Mouse (Mus musculus): ENCODE results near the gene Wnt1.
"Not testable (repeated sequence)": the region's sequence is repeated elsewhere in the genome, so short reads cannot be mapped to it uniquely, and the experiment has no call there.

Wnt1 gene

DNA sequence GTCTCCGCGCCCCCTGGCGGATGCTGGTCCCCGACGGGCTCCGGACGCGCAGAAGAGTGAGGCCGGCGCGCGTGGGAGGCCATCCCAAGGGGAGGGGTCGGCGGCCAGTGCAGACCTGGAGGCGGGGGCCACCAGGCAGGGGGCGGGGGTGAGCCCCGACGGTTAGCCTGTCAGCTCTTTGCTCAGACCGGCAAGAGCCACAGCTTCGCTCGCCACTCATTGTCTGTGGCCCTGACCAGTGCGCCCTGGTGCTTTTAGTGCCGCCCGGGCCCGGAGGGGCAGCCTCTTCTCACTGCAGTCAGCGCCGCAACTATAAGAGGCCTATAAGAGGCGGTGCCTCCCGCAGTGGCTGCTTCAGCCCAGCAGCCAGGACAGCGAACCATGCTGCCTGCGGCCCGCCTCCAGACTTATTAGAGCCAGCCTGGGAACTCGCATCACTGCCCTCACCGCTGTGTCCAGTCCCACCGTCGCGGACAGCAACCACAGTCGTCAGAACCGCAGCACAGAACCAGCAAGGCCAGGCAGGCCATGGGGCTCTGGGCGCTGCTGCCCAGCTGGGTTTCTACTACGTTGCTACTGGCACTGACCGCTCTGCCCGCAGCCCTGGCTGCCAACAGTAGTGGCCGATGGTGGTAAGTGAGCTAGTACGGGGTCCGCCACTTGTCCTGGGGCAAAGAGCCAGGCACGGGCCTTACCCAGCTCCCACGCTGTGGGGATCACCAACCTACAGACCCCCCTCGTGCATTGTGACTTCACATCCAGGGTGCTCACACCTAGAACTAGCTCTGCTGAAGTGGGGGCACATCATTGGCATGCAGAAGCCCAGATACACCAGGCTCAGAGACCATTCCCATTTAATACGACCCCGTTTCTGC is at the start of gene Wnt1:
Wnt1 (plus strand) TSS at position 197 of the 875 bp plus-strand sequence.
- no peak for DNase-seq (ENCODE audit: low spot score)

DNA sequence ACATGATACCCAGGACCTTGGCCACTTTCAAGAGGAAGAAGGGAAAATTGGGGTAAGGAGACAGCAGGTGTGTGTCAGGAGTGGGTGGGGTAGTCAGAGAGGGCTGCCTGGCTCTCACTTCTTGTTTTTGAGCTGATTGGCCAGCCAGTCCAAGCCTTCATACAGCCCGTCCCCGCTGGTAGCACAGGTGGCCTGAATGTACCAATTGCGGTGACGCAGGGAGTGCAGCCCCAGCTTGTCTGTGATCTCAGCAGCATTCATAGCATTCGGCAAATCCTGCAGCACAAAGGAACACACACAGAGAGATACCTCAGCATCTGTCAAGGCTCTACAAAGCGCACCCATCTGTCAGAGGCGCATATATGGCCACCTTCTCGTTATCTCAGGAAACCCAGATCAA is 49.4 kb upstream of the Wnt1 start:
- no peak for DNase-seq (ENCODE audit: low spot score)

DNA sequence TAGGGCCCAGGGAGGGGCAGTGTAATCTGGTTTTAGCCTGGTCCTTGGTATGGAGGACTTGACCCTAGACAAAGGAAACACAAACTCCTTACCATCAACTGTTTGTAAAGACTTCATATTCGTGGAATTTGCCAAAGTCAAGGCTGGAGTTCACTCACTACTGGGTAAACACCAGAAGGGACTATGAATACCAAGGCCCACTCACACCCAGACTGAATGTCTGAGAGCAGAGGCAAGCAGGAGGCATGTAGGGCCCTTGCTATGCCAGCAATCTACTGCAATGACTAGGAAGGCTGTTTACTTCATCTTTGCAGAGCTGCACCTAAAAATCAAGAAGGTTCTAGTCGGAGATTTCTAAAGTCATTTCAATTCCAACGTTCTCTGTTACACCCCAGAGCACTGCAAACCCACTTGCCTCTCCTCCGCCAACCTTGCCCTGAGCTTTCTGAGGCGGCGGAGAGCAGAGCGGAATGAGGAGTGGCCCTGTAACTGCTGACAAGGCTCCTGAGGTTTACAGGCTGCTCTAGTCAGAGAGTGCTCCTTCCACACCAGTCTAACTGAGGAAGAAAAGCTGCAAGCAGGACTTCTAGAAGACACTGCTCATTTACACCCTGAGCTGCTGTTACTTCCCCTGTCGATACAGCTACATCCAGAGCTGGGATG is 46.8 kb upstream of the Wnt1 start:
- no peak for DNase-seq (ENCODE audit: low spot score)

DNA sequence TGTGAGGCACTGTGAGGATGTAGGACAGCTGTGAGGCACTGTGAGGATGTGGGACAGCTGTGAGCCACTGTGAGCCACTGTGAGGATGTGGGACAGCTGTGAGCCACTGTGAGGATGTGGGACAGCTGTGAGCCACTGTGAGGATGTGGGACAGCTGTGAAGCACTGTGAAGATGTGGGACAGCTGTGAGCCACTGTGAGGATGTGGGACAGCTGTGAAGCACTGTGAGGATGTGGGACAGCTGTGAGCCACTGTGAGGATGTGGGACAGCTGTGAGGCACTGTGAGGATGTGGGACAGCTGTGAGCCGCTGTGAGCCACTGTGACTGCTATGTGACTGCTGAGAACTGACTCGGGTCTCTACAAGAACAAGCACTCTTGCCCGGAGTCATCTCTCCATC is 45.8 kb upstream of the Wnt1 start:
- DNase-seq (ENCODE audit: low spot score) = not testable (repeated sequence)

DNA sequence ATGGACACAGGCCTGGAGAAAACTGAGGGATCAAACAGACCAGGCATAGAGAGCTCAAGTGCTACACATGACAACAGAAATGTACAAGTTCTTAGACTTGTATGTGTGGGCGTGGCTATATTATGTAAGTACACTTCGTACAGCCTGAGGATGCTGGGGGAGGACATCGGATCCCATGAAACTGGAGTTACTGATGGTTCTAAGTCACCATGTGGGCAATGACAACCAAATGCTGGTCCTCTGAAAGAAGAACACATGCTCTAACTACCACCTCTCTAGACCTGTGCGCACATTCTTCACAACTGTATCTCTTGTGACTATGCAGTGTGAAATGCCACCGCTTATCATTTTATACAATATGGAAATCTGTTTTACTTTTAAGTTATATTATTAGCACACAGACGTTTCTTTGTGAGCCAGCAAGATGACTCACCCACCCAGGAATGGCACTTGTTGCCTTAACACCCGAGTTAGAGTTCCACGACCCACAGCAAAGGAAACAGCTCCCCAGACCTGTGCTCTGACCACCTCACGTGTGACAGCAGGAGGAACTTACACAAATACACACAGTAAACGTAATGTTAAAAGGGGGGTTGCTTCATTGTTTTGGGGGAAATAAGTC is 43.2 kb upstream of the Wnt1 start:
- DNase-seq (ENCODE audit: low spot score) = no peak

DNA sequence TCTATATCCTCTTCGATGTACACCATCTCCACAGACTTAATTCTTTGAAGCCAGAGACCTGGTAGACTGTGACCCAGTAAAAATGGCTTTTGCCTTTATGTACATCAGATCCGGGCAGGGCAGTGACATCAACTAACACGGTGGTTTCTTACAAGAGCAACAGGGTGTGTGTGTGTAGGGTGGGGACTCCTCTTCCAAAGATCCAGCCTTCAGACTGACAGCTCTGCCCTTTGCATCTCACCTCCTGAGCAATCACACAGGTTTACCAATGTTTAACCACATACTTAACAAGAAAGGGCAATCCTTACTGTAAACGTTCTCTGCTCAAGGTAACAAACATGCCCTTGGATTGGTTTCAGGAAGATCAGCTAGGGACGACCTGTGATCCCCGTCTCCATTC is 42.4 kb upstream of the Wnt1 start:
- DNase-seq (ENCODE audit: low spot score) = no peak

DNA sequence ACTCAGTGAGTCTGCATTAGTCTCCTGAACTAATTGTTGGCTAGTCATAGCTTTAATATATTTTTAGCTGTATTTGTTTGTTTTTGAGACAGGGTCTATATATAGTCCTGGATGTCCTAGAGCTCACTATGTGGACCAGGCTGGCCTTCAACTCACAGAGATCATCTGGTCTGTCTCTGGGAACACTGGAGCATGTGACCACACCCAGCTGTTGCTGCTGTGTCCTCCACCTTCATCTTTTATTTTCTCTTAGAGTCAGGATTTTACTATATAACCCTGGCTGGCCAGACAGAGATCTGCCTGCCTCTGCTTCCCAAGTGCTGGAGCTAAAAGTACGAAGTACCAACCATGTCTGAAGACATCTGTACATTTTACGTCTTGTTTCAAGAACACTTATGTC is 40.6 kb upstream of the Wnt1 start:
- no peak for DNase-seq (ENCODE audit: low spot score)

DNA sequence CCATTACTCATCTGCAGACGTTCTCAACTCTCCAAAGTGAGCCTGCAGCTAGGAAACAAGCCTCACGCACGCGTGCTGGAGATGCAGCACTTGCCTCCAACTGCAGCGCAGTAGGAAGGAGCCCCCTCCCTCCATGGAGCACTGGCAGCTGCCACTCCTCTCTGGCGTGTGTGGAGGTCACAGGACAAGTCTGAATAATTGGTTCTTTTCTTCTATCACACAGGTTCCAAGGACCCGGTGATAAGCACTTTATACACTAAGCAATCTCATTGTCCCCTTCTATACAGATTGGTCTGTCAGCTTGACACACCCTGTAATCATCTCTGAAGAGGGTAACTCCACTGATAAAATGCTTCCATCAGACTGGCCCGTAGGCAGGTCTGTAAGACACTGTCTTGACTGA is 36.6 kb upstream of the Wnt1 start:
- no peak for DNase-seq (ENCODE audit: low spot score)

DNA sequence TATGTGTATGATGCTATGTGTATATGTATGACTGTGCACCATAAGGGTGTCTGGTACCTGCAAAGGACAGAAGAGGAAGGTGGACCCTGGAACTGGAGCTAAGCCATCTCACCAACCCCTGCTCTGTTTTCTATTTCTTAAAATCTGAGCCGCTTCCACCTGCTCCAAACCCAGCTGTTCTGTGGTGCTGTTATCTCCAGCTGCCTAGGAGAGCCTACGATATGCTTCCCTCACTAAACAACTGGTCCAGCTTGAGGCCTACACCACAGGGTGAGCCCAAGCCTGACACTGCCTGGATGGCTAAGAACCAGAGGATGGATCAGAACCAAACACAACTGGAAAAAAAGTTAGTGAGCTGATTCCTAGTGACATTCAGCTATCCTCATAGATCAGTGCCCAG is 35.5 kb upstream of the Wnt1 start:
- no peak for DNase-seq (ENCODE audit: low spot score)

DNA sequence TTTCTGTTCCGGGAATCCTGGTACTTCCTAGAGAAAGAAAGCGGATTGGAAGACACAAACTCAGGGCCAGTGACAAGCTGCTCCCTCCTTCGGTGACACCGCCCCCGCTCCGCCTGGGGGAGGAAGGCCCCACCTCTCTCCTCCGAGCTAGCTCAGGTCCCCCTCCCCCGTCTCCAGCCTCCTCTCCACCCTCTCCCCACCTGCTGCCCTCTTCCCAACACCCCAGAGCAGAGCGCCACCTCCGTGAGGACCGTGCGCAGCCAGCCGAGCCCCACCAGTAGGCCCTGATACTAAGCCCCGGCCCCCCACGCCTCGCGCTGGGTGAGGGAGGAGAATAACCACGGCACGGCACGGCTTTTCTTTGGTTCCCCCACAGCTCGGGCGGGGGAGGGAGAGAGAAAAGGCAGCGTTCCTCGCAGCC is 27.4 kb upstream of the Wnt1 start:
- no peak for DNase-seq (ENCODE audit: low spot score)

DNA sequence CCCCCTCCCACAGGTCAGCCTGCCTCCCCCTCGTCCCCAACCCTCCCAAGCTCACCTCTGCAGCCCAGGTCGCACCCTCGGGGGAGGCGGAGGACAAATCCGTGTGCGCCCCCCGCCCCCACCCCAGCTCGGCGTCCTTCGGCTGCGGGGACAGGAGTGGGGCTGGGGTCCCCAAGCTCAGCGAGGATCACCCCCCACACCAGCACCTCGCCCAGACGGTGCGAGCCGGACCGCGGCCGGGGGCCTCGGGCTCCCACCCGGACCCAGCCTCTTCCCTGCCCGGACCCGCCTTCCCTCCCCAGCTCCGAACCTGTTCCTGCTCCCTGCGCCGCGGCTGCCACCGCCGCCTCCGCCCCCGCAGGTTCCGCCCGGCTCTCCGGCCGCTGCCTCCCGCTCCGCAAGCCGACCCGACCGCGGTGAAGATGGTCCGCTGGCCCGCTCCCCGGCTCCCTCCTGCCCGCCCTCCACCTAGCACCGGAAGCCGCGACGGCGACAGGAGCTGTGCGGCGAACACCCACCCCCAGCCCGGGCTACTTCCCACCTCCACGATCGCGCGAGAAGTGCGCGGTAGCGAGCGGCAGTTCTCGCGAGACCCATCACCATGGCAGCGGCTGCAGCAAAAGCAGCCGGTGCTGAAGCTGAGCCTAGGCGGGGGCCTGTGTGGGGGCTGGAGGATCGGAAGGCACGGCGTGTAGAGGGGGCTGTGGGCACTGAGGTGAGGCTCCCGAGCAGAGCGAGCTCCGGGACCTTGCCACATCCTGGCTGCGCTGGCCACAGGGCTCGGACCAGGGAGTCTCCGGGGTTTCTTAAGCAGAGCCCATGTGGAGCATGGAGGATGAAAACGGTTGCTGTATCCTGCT is 26.8 kb upstream of the Wnt1 start, which contains the start of gene Arf3:
Arf3 (minus strand) TSS at position 545 of the 860 bp plus-strand sequence.
- DNase-seq (ENCODE audit: low spot score) = peak; percentile 83

DNA sequence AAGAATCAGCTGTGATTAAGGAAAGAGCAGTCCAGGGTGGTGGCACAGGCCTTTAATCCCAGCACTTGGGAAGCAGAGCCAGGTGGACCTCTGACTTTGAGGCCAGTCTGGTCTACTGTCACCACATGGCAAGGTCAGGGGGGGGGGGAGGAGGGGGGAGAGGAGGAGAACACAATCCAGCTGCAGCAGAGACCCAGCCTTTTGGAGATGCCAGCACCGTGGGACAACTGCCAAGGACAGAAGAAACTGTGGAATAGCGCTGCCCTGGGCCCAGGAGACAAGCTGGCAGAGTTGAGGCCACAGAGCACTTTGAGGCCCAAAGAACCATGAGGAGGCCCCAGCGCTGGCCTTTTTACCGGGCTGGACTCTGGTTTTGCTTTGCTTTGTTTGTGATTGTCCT is 23.7 kb upstream of the Wnt1 start:
- no peak for DNase-seq (ENCODE audit: low spot score)

DNA sequence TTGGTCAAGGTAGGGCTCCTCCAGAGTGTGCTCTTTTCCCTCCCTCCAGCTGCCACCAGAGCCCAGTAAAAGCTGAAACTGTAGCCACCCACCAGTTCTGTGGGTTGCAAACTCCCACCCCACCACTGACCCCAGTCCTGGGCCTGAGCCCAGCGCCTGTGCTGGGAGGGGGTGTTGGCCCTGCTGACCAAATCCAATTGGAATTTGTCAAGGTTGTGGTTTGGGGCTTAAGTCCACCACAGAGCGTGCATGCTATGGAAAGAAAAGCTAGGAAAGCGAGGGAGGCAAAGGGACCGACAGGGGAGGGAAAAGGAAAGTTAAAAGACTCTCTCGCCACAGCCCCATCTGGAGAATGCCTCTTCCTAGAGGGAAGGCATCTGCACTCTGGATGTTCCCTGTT is 21.4 kb upstream of the Wnt1 start:
- DNase-seq (ENCODE audit: low spot score) = no peak

DNA sequence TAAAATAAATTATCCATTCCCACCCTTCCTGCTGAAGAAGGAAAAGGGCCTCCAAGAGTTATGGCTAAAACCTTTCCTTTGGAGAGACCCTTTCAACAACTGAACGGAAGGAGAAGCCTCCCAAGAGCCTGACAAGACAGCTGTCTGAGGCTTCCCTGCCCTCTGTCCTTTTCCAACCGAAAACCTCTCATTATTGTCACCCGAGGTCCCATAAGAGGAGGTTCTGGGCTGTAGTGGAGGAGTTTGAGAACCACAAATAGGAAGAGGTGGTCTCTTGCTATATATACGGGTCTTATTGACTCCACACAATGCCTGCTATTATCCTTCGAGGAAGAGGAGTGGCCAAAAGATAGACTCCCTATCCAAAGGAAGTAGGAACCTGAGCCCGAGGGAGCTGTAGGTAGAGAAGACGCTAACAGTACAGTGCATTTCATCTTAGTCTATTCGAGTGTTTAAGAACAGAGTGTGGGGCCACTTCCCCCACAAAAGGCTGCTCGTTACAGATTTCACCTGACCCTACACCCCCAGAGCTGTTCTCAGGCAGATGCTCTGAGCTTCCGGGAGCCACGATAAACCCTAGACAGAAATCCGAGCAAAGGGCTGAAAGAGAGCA is 17.7 kb upstream of the Wnt1 start:
- DNase-seq (ENCODE audit: low spot score) = no peak

DNA sequence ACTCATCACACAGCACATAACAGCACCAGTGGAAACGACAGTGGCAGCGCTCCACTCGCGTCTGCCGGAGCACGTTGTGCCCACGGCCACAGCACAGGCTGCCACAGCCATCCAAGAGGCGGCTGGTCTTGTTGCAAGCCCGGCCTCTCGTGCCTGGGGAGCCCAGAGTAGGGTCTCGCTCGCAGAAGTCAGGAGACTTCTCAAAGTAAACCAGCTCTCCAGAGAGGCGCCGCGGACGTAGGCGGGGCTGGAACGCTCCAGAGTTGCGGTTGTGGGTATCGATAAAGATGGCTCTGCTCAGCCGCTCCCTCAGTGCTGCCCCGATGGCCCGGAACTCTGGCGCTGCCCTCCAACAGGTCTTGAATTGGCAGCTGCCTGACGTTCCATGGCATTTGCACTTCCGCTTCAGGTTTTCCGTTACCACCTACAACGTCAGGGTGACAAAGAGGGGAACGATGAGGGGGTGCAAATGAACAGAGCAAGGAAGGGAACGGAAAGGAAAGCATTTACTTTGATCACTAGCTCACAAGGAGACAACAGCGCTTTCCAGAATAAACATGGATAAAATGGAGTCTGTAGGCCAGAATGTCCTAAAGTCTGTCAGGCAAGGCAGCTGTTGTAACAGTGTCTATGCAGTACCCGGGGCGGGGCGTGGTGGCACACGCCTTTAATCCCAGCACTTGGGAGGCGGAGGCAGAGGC is 17.0 kb upstream of the Wnt1 start:
- no peak for DNase-seq (ENCODE audit: low spot score)

DNA sequence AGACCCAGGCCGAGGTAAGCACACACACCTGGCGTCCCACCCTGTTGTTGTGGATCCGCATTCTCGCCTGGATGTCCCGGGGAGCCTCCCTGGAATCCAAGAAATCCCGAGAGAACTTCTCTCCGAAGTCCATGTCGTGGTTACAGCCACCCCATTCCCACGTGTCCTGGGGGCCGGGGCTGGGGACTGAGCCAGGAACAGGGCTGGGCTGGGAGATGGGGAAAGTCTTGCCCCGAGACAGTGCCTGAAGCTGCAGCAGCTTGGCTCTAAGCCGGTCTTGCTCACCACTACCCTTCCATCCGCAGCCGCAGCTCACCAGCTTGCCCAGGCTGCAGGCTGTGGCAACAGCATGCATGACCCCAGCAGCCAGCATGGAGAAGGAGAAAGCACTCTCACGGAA is 15.6 kb upstream of the Wnt1 start:
- DNase-seq (ENCODE audit: low spot score) = no peak

DNA sequence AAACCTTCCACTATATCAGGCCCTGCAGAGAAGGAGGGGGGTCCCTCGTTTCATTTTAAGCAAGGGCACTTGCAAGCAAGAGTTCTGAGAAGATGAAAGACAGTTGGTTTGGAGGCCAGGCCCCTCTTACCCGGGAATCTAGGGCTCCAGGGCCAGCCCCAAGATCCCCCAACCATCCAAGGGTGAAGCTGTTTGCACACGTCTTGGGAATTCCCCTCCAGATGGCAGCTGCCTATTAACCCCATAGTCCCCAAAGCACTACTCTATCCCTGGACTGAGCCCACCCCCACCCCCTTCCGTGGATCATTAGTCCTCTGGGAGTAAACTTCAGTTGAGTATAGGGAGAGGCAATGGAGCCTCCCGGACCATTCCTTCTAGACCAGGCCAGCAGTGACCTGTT is 14.1 kb upstream of the Wnt1 start:
- DNase-seq (ENCODE audit: low spot score) = no peak

DNA sequence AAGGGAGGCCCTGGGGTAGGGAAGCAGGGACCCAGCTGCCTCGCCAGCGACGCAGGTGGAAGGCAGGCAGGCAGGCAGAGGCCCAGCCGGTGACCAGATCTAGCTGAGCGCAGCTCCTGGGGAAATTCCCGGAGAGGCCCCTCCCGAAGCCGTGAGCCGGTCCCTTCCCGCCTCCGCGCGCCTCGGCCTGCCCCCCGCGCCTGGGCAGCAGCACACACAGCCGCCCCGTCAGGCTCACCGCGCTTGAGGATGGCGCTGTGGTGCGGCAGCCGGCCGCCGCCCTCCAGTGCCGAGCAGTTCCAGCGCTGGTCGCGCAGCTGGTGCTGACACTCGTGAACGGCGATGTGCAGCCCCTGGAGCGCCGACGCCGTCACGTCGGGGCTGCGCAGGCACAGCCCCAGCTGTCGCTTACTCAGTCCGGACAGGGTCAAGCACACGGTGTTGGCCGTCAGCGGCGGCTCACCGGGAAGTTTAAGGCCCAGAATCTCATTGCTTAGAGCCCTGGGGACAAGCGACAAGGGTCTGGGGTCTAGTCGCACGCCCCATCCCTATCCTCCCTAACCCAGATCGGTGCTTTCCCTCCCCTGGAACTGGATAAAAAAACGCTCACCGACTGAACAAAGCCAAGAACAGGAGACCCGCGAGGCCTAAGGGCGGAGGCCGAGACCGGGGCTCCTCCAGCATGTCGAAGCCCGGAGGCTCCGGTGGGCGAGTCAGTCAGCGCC is 13.2 kb upstream of the Wnt1 start:
- DNase-seq (ENCODE audit: low spot score) = no peak

DNA sequence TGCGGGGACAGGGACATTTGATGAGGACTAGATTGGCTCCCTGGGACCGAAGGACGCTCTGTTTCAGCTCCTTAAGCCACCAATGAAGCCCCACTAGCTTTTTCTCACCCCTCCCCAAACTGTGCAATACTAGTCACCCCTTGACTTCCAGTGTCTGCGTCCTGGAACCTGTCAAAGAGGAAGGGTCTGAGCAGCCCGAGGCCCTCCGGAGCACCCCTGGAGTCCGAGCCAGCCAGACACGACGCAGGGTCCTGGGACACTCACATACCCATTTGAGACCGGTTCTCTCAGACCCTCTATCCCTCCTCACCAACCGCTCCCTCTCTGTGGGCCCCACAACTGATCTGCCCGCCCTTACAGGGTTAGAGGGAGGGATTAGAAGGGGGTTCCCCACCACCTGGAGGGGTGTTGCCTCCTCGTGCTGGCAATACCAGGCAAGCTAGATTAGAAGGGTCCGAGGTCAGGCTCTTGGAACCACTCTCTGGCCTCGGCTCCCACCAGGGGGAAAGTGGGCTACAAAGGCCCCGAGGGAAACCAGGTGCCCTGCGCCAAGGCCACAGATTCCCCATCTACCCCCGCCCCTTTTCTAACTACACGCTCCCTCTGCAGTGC is 12.5 kb upstream of the Wnt1 start:
- DNase-seq (ENCODE audit: low spot score) = no peak

DNA sequence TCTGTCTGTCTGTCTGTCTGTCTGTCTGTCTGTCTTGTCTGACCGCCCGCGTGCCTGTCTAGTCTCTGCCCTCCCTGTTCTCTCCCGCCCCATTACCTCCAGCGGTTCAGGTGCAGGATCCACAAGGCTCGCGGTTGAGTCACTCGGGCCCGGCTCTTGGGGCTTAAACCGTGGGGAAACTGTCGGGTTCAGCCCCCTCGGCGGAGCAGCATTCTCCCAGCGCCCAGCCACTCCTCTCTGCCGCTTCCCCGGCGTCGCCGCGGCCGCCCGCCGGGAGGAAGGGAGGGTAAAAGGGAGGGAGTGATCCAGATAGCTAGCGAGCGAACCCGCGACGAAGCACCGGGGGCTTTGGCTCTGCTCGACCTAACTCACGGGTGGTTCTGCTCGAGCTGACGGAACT is 11.9 kb upstream of the Wnt1 start, which contains the start of gene Wnt10b:
Wnt10b (minus strand) TSS at position 389 of the 400 bp plus-strand sequence.
- no peak for DNase-seq (ENCODE audit: low spot score)
